Mouse (Mus musculus) heart, postnatal 0 days (tissue): ENCODE data around the gene Kcnc2. TPM values are rescaled to one million over a fixed set of nuclear protein-coding genes. Genes with fewer than 3 reads are reported as not detected.
A peak's percentile ranks its signal among the peaks of the same experiment; 100 is the strongest.

Source experiments
- ATAC-seq: fragments of 200-750 bp; cut with Nextera tagmentation; 2 replicates; pipeline ENCODE4 v1.8.0; 2017; ENCODE audit warnings: low read depth, moderate number of reproducible peaks, moderate library complexity; ENCODE audit not compliant: insufficient read depth
- DNase-seq: peaks from one replicate; pipeline ENCODE4 v3.0.0-alpha.2; 2016; ENCODE audit warnings: low spot score
- H3K27ac ChIP-seq: fragments of 300-500 bp; sonication (generic); 2 replicates; pipeline ENCODE4 v1.5.1; 2014; ENCODE audit warnings: low read depth, mild to moderate bottlenecking
- H3K27me3 ChIP-seq: fragments of 300-500 bp; sonication (generic); 2 replicates; pipeline ENCODE4 v1.6.1; 2014; ENCODE audit warnings: low read length, mixed read lengths; ENCODE audit not compliant: control insufficient read depth, insufficient read depth
- H3K36me3 ChIP-seq: fragments of 300-500 bp; sonication (generic); replicated peaks from 2 replicates; pipeline ENCODE4 v1.6.1; 2014; ENCODE audit warnings: low read length, mixed read lengths; ENCODE audit not compliant: control insufficient read depth, insufficient read depth
- H3K4me1 ChIP-seq: fragments of 300-500 bp; sonication (generic); 2 replicates; pipeline ENCODE4 v1.6.1; 2014; ENCODE audit warnings: antibody characterized with exemption; ENCODE audit not compliant: control insufficient read depth, insufficient read depth
- H3K4me2 ChIP-seq: fragments of 300-500 bp; sonication (generic); 2 replicates; pipeline ENCODE4 v1.6.1; 2014; ENCODE audit warnings: low read depth, mild to moderate bottlenecking, low read length, moderate library complexity
- H3K4me3 ChIP-seq: fragments of 300-500 bp; sonication (generic); 2 replicates; pipeline ENCODE4 v1.5.1; 2014; ENCODE audit warnings: low read depth, low read length
- H3K9ac ChIP-seq: fragments of 300-500 bp; sonication (generic); replicated peaks from 2 replicates; pipeline ENCODE4 v1.6.1; 2014; ENCODE audit warnings: low read depth, low read length, mixed read lengths
- H3K9me3 ChIP-seq: fragments of 300-500 bp; sonication (generic); replicated peaks from 2 replicates; pipeline ENCODE4 v1.6.1; 2016; ENCODE audit warnings: low read length; ENCODE audit not compliant: control insufficient read depth
- CTCF ChIP-seq: IDR thresholded peaks from 2 replicates; pipeline ENCODE4 v1.5.1; 2016; ENCODE audit warnings: antibody characterized with exemption, control low read depth, low read depth
- EP300 ChIP-seq: IDR thresholded peaks from 2 replicates; pipeline ENCODE4 v1.6.1; 2016; ENCODE audit warnings: antibody characterized with exemption, low read depth
- WGBS: fragments of 180-500 bp; shearing (Covaris S2); extraction: QIAGEN DNeasy Blood & Tissue Kit; methylation state at CpG from one replicate; pipeline ENCODE4 v1.1.7; 2014; 5-methylcytosine and 5-hydroxymethylcytosine counted together
- polyA plus RNA-seq: library from polyadenylated mRNA; unstranded; fragments of >200 nt; fragmentation: Nextera tagmentation; extraction: Ambion mirVana; gene quantifications from 2 replicates; pipeline ENCODE4 v1.2.1, GENCODE M21; 2015
- total RNA-seq: library from RNA; depleted of rRNA; stranded (reverse); fragments of >200 nt; gene quantifications from 2 replicates; pipeline ENCODE4 v1.2.3, GENCODE M21; 2014; ENCODE audit warnings: low replicate concordance

Gene Kcnc2
- total and polyA plus RNA-seq, 2 experiments from 2014 or later, result 1.2 to 3.0 TPM

DNA sequence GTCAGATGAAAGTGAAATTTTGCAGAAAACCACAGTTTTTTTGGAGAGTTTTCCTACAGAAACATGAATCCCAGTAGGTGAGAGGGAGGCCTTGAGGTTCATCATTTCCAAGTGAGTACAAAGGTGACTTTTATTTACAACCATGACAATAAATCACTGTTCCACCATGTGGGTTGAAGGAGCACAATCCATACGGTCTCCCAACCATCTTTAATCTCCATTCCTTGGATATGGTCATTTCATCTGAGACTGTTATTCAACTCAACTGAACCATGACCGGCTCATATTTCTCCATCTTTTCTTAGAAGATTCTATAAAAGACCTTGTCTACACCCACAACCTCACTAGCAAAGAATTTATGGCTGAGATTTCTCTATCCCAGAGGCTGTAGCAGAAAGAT is 22.6 kb upstream of the Kcnc2 start:
- Histone ChIP-seq H3K4me3 (no peak overlapping the region), H3K9me3 (no peaks in the 10 kb centered on the region), H3K36me3 (no peaks in the 10 kb centered on the region), H3K4me2 (no peak overlapping the region), H3K4me1 (no peaks in the 10 kb centered on the region), H3K27me3 (no peaks in the 10 kb centered on the region), H3K27ac (no peak overlapping the region), H3K9ac (no peak overlapping the region)
- DNase-seq (no peak), ATAC-seq (no peak)
- WGBS, result 89% methylated on average over 2 of the region's 2 CpGs
- TF ChIP-seq CTCF (no peak), EP300 (no peak)

GRCm38 (mm10) chr10:112263467-112263866 is 7.5 kb upstream of the Kcnc2 start:
- ATAC-seq (no peak), DNase-seq (no peak)
- WGBS, result 75% methylated on average over 3 of the region's 3 CpGs
- Histone ChIP-seq H3K27me3 (no peaks in the 10 kb centered on the region), H3K4me3 (no peak overlapping the region), H3K4me2 (no peak overlapping the region), H3K27ac (no peak overlapping the region), H3K9me3 (no peaks in the 10 kb centered on the region), H3K9ac (no peak overlapping the region), H3K4me1 (no peaks in the 10 kb centered on the region), H3K36me3 (no peaks in the 10 kb centered on the region)
- no peak for TF ChIP-seq EP300

GRCm38 (mm10) chr10:112269481-112269880 is 1.4 kb upstream of the Kcnc2 start:
- Histone ChIP-seq H3K27me3 (peaks cover 30% of the 10 kb centered on the region), H3K36me3 (no peaks in the 10 kb centered on the region), H3K4me2 (peak overlapping the region; percentile 91), H3K4me3 (peak overlapping the region; percentile 48; the same call in 1 of the 2 replicates), H3K9me3 (no peaks in the 10 kb centered on the region), H3K4me1 (peaks cover 8% of the 10 kb centered on the region; the same call in 1 of the 2 replicates), H3K9ac (no peak overlapping the region), H3K27ac (no peak overlapping the region)
- ATAC-seq (no peak), DNase-seq (no peak)
- 72% methylated on average over 3 of the region's 3 CpGs for WGBS
- TF ChIP-seq CTCF (no peak), EP300 (no peak)

- no peak for DNase-seq
- peaks cover 30% of the 10 kb centered on the region for H3K27me3 ChIP-seq
- TF ChIP-seq CTCF (no peak), EP300 (no peak)
Observed at GRCm38 (mm10) chr10:112269939-112270781, 761 bp upstream of the Kcnc2 start.

GRCm38 (mm10) chr10:112271803-112272165 is 863 bp downstream of the Kcnc2 start:
- peak overlapping the region; percentile 91 for H3K4me2 ChIP-seq
- H3K36me3 ChIP-seq, result no peaks in the 10 kb centered on the region
- no peak overlapping the region for H3K27ac ChIP-seq
- H3K27me3 ChIP-seq, result peaks cover 30% of the 10 kb centered on the region
- no peak for ATAC-seq
- TF ChIP-seq CTCF (no peak), EP300 (no peak)
- no peak overlapping the region for H3K9ac ChIP-seq
- WGBS, result under 1% methylated on average over 34 of the region's 36 CpGs
- H3K4me3 ChIP-seq, result peak overlapping the region; percentile 48
- no peak for DNase-seq
- peaks cover 8% of the 10 kb centered on the region; the same call in 1 of the 2 replicates for H3K4me1 ChIP-seq
- H3K9me3 ChIP-seq, result no peaks in the 10 kb centered on the region

More at GRCm38 (mm10) chr10:112269939-112270781, 761 bp upstream of the Kcnc2 start:
- Histone ChIP-seq H3K4me1 (peaks cover 8% of the 10 kb centered on the region; the same call in 1 of the 2 replicates), H3K27ac (no peak overlapping the region), H3K4me2 (peak overlapping the region; percentile 91), H3K4me3 (peak overlapping the region; percentile 48), H3K9ac (peak overlapping the region; percentile 54), H3K36me3 (no peaks in the 10 kb centered on the region), H3K9me3 (no peaks in the 10 kb centered on the region)
- ATAC-seq, result peak; percentile 31; the same call in 1 of the 2 replicates
- WGBS, result 3% methylated on average over 43 of the region's 43 CpGs

DNA sequence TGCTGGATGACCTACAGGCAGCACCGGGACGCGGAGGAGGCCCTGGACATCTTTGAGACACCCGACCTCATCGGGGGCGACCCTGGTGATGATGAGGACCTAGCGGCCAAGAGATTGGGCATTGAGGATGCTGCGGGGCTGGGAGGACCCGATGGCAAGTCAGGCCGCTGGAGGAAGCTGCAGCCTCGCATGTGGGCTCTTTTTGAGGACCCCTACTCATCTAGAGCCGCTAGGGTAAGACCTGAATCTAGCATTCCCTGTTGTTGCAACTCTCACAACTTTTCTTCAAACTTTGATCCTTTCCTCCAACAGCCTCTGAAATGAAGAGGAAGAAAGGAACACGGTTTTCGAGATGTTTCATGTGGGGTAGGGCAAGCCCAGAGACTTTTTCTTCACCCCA is 1.2 kb downstream of the Kcnc2 start:
- peaks cover 8% of the 10 kb centered on the region; the same call in 1 of the 2 replicates for H3K4me1 ChIP-seq
- peak overlapping the region; percentile 91 for H3K4me2 ChIP-seq
- DNase-seq (no peak), ATAC-seq (no peak)
- H3K27ac ChIP-seq, result no peak overlapping the region
- TF ChIP-seq EP300 (no peak), CTCF (no peak)
- H3K4me3 ChIP-seq, result peak overlapping the region; percentile 48
- no peak overlapping the region for H3K9ac ChIP-seq
- no peaks in the 10 kb centered on the region for H3K9me3 ChIP-seq
- peaks cover 30% of the 10 kb centered on the region for H3K27me3 ChIP-seq
- 15% methylated on average over 14 of the region's 14 CpGs for WGBS
- H3K36me3 ChIP-seq, result no peaks in the 10 kb centered on the region
